Mouse (Mus musculus): ENCODE data around the gene Cnr2. TPM values are rescaled to one million over a fixed set of nuclear protein-coding genes. Genes with fewer than 3 reads are reported as not detected.

The Cnr2 gene
- total RNA-seq, 4 experiments from 2014 or later = 0.13 to 0.74 (median 0.40) TPM

DNA sequence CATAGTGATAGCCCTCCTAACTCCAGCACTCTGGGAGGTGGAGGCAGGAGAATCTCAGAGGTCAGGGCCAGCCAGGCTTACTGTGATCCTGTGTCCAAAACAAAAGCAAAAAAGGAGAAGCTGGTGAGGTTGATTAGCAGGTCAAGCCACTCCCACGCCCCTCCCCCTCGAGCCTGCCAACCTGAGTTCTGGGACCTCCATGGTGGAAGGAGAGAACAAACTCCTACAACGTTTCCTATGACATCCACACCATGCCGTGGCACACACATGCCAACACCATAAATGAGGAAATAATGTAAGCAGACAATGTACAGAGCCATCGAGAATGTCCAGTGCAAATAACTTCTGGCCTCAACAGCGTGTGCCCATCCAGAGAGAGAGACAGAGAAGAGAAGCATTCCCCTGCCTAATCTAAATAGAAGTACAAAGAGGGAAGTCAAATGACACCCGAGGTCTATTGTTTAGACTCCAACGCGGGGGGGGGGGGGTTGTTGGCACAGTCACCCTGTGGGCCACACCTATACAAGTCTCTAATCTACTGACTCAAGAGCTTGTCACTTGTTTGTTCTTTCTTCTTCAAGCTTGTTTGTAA lies 19.1 kb upstream of the Cnr2 start:
- DNase-seq (ENCODE audit: low spot score in 2 of 2) = no peak

DNA sequence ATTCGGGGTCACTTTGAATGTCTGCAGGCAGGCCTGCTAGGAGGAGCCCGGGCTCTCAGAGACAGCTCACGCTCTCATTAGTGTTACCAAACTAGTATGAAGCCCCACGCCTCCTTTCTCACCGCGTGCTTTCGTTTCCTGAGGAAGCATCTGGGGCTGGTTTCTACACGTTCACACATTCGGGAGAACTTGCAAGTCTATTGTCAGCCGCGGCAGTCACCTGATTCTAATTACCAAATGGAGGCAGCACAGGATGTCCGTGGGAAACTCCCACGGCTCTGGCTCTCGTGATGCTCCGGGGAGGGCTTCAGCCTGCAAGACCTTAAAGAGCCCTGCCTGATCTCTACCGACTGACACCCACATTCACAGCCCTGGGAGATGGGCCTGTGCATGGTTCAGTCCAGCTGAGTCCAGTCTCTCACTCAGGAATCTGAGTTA lies 18.6 kb upstream of the Cnr2 start:
- peak in 1 of 2 experiments; percentile 81 for DNase-seq (ENCODE audit: low spot score in 2 of 2)

DNA sequence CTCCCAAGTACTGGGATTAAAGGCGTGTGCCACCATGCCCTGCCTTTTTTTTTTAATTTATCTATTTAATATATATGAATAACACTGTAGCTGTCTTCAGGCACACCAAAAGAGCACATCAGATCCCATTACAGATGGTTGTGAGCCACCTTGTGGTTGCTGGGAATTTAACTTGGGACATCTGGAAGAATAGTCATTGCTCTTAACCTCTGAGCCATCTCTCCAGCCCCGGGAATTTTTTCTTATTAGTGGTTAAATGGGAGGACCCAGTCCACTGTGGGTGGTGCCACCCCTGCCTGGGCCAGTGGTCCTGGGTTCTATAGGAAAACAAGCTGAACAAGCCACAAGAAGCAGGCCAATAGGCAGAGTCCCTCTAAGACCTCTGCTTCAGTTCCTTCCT lies 17.5 kb upstream of the Cnr2 start:
- no peak for DNase-seq (ENCODE audit: low spot score in 2 of 2)

DNA sequence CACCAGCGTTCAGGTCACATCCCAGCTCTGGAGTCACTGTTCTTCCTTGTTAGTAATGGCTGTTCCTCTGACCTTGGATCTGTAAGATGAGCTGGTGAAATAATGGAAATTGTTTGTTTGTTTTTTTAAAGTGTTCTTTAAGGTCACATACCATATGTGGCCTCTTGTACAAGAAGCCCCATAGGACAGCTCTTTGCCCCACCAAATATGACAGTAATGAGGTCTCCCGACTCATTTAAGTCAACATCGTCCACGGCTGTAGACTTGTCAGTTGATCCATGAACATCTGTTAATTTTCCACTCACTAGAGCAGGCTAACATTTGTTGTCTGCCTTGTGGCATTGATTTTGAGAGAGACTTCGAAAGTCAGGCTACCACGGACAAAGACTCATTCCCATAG lies 16.2 kb upstream of the Cnr2 start:
- no peak for DNase-seq (ENCODE audit: low spot score in 2 of 2)

DNA sequence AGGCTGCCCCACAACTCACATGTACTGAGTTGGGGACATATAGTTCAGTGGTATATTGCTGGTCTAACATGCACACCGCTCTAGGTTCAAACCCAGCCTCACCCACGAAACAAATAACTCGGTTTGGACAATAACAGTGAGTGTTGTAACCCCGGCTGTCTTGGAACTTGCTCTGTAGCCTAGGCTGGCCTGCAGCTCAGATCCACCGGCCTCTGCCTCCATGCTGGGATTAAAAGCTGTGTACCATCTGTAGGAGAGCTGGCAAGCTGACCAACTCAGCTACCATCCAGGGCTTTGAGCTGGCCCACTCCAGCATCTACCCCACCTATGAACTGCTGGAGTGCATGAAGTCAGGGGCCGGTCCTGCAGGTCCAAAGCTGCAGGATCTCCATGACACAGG lies 15.2 kb upstream of the Cnr2 start:
- DNase-seq (ENCODE audit: low spot score in 2 of 2) = no peak

DNA sequence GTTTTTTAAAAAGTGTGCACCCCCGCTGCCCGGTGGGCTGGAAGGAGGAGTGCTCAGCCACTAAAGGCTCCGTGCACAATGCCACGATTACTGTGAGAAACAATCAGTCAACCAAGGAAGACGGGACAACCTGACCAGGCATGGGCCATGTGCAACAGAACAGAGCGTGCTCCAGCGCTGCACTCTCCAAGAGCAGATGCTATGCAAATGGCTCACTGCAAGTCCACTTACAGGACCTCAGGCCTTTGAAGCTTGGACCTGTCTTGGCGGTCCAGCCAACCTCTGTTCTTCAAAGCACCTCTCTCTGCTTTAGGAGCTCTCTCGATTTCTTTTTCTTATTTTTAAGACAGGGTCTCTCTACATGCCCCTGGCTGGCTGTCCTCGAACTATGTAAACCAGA lies 14.6 kb upstream of the Cnr2 start:
- no peak for DNase-seq (ENCODE audit: low spot score in 2 of 2)

DNA sequence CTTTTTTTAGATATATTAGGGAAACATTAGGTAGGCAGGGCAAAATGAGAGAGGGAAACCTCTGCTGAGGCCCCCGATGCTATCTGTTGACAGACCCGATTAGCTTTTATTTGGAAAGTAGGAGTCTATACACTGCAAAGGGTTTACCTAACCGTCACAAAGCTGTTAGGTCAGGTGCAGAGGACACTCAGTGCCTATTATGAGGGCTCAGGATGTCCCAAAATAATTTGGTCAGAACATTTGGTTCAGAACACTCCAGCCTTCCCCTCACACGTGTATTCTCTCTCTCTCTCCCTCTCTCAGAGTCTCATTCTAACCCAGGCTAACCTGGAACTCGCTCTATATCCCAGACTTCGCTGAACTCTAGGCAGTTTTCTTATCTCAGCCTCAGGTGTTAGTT lies 13.2 kb upstream of the Cnr2 start:
- no peak for DNase-seq (ENCODE audit: low spot score in 2 of 2)

DNA sequence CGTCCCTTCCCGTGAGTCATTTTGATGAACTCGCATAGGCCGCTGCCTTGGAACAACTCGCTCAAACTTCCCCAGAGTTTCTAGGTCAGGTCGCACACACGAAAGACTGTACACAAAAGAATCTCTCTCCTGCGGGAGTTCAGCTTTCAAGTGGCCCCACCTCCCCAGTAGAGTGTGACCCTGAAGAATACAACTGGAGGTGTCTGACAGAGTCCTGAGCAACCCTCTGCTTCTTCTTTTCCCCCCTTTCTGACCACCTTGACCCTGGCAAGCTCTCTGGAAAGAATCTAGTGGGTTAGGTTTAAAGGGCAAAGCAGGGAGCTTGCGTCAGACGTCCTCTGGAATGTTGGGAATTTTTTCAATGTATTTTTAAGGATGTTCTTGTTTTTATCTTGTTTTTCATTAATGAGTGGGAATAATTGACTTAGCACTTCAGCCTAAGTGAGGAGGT lies 11.8 kb upstream of the Cnr2 start:
- DNase-seq (ENCODE audit: low spot score in 2 of 2) = no peak

DNA sequence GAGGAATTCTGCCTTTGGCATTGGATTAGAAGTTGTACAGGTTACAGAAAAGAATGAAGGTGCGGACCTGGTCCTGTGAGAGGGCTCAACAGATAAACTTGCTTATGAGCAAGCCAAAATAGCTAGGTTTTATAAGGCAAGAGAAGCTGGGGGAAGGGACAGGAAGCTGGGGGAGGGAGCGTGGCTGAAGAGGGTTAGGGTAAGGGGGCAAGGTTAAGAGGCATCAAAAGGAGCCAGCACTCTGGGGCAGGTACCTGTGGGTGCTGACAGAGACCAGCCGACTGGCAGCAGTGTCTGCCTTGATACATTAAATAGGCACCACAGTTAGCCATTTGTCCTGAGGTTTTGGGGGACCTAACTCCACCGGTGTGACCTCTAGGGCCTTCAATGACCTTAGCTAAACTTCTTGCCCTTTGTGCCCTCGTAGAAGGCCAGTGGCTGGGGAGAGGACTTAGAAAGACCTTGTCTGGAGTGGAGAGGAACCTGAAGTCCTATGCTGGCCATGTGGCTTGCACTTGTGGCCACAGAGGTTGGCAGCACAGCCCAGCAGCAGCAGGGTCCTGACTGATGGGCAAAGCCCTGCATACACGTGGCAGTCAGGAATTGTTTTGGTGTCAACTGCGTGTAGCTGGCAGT lies 11.2 kb upstream of the Cnr2 start:
- no peak for DNase-seq (ENCODE audit: low spot score in 2 of 2)

DNA sequence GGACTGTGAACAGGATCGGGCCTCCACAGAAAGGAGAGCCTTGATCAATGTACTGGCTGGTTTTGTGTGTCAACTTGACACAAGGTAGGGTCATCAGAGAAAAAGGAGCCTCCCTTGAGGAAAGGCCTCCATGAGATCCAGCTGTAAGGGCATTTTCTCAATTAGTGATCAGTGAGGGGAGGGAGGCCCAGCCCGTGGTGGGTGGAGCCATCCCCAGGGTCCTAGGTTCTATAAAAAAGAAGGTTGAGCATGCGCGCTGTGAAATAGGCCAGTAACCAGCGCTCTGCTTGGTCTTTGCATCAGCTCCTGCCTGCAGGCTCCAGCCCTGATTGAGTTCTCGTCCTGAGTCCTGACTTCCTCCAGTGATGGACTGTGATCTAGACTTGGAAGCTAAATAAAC lies 10.7 kb upstream of the Cnr2 start:
- no peak for DNase-seq (ENCODE audit: low spot score in 2 of 2)

DNA sequence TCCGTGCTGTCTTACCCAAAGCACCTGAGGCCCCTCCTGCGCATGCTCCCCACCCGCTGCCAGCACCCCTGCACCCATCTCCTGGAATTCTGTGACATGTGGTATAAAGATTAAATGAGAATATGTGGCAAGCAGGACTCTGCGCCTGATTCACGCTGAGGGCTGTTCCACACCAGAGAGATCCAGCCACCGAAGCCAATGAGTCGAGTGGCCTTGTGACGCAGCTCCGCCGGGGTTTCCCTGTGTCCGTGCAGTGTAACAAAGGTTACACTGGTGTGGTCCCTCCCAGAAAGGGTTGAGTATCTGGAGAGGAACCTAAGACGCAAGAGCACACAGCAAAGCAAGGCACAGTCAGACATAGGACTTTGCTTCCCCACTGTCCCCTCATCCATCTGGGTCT lies 9.5 kb upstream of the Cnr2 start:
- no peak for DNase-seq (ENCODE audit: low spot score in 2 of 2)

DNA sequence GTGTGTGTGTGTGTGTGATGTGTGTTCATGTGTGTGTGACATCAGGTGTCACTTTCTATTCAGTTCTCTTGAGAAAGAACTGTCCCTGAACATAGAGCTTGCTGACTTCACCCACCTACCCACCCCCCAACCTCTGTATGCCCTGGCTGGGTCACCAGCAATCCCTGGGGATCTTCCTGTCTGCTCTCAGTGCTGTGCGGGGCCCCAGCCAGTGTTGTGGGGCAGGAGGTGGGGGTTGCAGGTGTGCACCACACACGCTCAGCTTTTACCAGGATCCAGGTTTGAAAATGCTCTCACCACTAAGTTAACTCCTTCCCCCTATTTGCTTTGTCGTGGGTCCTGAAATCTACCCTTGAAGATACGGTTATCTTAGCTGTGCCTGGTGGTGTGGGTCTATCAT lies 9.0 kb upstream of the Cnr2 start:
- no peak for DNase-seq (ENCODE audit: low spot score in 2 of 2)

DNA sequence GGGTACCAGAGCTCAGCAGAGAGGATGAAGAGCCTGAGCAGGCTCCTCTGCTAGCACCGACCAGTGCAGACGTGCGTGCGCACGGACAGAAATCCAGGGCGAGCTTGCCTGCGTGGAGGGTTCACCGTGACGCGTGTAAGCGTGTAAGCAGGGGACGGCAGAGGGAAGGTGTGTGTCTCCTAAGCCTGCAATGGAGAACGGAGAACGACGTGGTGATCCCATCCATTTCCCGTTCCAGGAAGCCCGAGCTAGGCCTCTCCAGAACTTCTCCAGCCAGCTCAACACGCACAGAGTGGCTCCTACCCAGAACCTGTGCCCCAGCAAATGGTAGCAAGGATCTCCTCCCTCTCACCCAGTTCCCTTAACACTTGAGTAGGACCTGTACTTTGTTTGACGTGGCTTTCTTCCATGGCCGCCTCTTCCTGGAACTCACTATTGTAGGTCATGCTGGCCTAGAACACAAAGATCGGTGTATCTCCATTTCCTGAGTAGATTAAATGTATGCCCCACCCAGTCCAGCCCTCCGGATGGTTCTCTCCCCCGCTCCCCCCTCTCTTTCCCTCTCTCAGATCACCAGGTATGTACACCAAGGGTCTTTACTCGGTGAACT lies 6.6 kb upstream of the Cnr2 start:
- DNase-seq (ENCODE audit: low spot score in 2 of 2) = no peak

DNA sequence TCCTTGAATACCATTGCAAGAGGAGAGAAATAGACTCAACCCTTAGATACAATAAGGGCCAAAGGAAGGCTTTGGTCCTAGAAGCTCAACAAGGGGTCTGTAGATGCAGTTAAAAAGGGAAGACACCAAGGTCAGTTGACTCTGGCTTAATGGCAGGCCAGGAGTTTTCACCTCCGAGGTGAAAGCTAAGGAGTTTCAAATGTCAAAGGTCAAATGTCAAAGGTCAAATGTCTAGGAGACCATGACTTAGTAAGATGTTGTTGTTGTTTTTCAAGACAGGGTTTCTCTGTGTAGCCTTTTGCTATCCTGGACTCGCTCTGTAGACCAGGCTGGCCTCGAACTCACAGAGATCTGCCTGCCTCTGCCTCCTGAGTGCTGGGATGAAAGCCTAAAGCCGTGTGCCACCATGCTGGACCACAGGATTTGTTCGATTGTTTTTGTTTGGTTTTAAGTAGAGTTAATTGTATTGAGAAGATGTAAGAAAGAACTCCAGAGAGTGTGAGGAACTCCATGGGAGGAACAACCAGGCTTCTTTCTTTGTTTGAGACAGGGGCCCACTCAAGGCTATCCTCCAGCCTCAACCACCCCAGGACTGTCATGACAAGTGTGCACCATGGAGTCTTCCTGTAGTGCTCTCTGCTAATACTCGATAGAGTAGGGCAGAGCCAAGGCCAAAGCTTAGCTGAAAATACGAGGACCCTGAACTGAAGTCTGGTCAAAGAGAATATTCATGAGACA lies 5.9 kb upstream of the Cnr2 start:
- no peak for DNase-seq (ENCODE audit: low spot score in 2 of 2)

DNA sequence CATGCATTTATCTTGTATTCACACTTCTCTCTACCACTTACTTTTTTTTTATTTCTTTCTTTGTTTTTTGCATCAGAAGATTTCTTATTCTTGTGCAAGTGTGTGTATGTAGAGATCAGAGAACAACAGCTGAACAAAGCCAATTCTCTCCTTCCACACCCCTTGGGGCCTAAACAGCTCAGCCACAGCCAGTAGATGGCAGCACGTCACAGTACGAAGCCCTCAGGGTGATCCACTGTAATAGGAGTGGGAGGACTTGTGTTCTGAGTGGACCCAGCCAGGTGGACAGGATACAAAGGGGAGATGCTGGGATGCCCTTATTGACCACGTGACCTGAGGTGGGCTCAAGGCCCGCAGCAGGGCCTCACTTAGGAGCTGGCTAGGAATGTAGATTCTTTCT lies 5.3 kb upstream of the Cnr2 start:
- peak in 1 of 2 experiments; percentile 40 for DNase-seq (ENCODE audit: low spot score in 2 of 2)

DNA sequence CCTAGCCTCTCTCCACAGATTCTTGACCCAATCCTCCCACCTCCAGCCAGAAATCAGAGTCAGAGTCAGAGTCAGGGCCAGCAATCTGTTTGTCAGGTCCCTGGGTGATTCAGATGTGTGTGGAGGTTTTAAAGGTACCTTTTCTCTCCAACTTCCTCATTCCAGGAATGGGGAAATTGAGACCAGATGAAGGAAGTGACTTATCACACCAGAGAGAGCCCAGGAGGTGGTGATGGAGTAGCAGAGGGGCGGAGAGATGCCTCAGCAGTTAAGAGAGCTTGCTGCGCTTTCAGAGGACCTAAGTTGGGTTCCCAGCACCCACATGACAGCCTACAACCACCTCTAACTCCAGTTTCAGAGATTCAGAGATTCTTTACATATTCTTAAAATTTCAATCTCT lies 3.7 kb upstream of the Cnr2 start:
- DNase-seq (ENCODE audit: low spot score in 2 of 2) = no peak

DNA sequence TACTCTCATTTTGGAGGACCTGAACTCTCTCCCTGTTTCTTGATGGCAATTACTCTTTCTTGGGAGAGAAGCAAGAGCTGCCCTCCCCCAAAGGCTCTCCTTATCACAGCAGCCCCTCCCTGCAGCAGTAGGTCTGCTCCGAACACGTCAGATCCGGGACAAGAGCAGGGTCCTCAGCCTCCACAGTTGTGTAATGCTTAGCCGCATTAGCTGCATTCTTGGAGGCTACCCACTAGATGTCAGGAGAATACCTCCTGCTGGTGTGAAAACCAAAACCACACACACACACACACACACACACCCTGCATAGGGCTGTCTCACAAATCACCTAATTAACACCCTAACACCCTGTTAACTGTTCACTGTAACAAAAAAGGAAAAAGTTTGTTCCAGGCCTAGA lies 2.3 kb upstream of the Cnr2 start:
- no peak for DNase-seq (ENCODE audit: low spot score in 2 of 2)

DNA sequence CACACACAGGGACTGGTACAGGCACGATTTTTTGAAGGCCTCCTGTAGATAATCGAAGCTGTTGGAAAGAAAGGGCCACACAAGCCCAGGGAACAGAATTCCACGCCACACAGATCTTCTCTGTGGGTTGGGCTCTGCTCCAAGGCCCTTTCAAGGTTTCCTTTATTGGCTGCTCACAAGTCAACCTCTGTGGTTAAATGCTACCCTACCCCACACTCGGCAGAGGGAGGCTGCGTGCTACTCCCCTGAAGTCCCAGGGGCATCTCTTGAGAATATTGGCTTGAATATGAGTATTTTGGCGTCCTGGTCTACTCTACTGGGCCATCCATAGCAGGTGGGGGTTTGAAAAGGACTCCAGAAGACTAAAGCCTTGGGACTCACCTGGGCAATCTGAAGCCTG lies 963 bp downstream of the Cnr2 start:
- DNase-seq (ENCODE audit: low spot score in 2 of 2) = no peak

DNA sequence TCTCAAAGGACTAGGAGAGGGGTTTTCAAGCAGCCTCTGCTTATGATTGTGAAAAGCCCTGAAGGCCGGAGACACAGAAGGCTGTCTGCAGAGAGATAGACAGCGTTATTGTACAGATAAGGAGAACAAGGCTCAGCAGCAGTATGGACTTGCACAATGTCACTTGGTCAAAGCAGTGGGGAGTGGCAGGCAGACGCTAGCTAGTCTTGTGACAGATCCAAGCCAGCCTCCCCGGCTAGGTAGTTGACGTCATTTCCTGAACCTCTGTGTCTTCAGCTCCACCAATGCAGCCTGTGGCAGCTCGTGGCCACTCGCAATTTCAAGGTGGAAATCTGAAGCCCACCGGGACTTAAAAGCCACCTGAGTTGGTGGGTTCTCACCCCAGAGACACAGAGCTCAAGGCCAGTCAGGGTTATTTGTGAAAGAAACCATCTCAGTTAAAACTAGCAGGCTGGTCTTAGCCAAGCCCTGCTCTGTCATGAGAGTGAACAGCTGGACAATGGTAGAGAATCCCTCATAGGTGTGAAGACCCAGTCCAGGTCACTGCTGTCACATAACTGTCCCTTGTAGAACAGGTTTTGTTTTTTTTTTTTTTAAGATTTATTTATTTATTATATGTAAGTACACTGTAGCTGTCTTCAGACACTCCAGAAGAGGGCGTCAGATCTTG lies 3.3 kb downstream of the Cnr2 start:
- no peak for DNase-seq (ENCODE audit: low spot score in 2 of 2)

DNA sequence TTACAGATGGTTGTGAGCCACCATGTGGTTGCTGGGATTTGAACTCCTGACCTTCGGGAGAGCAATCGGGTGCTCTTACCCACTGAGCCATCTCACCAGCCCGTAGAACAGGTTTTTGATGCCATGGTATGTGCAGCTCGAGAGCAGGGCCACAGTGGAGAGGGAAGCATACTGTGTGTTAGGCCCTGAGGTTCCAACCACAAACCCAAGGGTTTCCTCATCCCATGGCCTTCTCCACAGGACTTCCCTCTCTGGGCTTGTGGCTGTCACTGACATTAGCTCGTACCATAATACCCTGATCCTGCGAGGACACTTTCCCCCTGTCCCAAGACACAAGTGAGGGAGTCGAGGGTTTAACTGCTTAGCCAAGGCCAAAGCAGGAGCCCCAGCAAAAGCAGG lies 3.9 kb downstream of the Cnr2 start:
- DNase-seq (ENCODE audit: low spot score in 2 of 2) = no peak

DNA sequence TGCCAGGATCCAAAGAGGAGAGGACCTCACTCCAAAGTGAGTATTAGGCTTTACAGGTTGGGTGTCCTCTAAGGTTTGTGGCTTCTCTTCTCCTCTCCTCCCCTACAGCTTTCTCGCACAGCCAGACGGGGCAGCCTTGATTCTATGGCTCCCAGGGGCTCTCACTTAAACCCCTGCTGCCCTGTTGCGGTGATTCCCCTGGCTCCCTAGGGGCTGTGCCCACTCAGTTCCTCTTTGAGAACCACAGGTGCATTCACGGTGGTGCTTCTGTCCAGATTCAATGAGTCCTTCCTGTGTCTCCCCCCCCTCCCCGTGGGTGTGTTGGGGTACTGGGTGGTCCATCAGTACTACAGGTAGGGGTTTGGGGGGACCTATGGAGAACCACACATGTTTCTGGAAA lies 4.8 kb downstream of the Cnr2 start:
- no peak for DNase-seq (ENCODE audit: low spot score in 2 of 2)
